Mouse (Mus musculus) left cerebral cortex, adult 9 months (tissue): ENCODE data around the gene Arpc5.
A peak's percentile ranks its signal among the peaks of the same experiment; 100 is the strongest.

Experiments
- DNase-seq, 2 experiments: peaks; one replicate each; pipeline ENCODE4 v3.0.0; 2022; ENCODE audit warnings: low spot score in 2 of 2

Gene Arpc5

DNA sequence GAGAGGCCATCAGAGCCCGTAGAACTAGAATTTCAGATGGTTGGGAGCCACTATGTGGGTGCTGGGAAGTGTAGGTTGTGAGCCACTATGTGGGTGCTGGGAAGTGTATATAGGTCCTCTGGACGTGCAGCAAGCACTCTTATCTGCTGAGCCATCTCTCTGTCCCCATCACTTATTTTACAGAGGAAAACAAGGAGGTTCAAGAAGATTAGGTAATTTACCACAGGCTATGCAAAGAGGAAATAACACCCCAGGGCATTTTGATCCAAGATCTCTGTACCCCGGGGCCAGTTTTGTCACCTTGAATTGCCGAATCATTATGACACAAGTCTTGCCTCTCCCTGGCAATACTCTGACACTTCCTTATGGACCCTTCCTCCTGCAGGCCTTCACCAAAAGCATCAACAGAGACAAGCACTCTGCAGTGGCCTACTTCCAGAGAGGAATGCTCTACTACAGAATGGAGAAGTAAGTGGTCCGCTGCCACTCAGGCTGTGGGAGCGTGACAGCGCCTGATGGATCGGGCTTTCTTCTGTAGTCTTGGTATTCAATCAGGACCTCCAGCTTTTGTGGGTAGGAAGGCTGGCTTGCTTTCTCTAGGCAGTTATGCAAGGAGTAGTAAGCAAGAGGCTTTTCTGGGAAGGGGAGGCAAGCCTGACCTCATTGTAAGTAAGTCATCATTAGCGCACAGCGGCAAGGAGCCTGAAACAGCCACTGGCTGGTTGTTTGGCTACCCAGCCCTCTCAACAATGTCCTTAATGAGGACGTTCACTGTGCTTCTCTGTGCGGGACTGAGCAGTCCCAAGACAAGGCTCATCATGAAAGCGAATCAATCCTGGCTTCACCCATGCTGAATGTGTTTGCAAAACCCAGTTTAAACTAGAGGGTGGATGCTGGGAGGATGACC lies 44.4 kb downstream of the Arpc5 start:
- DNase-seq, result no peak

DNA sequence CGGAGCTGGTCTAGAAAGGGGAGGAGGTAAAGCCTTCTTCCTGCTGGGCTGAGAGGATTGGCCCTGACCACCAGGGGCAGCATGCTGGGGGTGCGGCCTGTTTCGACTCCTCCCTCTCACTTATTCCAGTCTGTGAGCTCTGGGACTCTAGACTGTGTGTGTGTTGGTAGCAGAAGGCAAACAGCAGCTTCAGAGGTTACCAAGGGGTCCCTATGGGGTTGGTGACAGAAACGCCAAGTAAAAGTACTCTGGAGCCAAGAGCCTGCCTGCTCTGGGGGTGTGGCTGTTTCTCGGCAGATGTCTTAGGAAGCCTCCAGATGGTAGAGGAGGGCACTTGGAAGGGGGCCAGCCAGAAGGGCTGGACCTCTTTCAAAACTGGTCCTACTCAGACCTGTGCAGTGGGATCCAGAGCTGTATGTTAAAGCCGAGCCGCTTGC lies 48.9 kb downstream of the Arpc5 start:
- DNase-seq, result no peak

DNA sequence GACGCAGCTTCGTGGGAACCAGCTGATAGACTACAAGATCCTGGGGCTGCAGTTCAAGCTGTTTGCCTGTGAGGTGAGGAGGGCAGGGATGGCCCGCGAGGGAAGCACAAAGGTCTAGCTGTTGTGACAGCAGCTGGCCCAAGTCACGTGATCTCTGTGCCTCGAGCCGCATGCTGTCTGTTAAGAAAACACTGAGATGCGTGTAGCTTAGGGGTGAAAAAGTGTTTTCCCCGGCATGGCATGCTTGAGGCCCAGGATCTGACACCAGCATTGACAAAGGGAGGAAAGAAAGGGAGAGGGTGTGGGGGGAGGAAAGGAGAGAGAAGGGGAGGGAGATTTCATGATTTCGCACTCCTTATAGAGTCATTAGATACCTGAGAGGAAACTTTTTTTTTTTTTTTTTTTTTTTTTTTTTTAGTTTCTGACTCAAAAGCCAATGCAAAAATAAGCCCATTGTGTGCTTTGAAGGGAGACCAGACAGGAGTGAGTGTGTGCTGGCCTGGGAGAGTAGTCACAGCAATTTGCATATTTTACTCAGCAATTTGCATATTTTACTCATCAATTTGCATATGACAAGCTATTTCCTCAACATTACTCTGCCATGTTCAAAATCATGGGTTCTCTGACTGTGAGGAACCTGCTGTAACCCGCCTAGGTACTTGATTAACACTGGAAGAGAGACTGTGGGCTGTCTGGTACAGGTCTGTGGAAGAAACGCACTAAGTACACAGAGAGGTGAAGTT lies 50.9 kb downstream of the Arpc5 start:
- DNase-seq, result no peak

DNA sequence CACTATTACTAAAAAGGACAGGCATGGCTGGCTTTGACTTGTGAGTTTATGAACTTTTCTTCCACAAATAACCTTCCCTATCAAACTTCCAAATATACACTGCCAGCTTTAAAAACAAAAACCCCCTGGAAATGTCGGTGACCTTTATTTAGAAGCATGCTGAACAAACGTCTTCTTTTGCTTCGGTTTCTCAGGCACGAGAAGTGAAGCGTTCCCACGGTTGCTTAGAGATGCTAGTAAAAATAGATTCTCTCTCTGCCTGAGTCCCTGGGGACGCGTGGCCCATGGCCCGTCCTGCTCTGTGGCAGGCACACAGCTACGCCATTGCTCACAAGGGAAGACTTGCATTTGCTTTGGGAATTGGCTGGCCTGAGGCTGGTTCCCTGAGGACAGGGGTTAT lies 51.5 kb downstream of the Arpc5 start:
- DNase-seq, result no peak

DNA sequence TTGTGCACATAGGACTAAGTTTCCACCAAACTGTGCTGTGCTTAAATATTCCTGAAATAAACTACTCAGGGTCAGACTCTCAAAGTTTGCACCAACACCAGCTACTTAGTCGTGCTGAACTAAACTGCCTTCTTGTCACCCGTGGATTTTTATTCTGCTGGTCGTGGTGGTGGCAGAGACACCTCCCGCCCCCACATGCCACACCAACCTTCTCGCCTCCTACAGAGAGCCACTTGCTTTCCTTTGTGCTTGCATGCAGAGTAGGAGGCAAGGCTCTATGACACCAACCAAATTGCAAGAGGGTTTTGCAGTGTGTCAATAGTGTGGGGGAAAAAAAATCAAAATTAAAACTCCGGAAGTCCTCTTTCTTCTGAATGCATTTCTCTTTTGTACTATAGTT lies 53.2 kb downstream of the Arpc5 start:
- DNase-seq, result no peak

DNA sequence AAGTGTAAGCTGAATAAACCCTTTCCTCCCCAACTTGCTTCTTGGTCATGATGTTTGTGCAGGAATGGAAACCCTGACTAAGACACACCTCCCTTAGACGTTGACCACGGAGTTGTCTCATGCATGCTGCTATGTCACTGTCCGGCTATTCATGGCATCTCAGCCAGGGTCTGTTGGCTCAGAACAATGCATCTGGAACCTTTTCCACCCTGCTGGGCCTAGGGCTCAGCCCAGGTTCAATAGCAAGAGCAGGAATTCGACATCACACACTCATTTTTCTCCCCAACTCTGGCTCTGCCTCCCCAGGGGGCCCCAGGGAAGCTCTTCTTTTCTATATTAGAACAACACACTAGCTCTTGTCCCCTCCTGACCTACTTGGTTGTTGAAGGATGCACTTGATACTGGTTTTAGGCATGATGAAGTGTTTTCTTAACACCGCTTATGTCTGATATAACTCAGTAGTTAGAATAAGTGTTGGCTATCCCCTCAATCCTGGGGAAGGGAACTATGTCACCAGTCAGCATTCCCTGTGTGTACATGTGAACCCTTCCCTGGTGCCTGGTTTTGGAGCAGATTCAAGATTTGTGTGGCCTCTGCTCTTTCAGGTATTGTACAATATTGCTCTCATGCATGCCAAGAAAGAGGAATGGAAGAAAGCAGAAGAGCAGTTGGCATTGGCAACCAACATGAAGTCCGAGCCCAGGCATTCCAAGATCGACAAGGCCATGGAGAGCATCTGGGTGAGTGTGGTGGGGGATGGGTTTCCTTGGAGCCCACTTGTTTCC lies 54.8 kb downstream of the Arpc5 start:
- no peak for DNase-seq

DNA sequence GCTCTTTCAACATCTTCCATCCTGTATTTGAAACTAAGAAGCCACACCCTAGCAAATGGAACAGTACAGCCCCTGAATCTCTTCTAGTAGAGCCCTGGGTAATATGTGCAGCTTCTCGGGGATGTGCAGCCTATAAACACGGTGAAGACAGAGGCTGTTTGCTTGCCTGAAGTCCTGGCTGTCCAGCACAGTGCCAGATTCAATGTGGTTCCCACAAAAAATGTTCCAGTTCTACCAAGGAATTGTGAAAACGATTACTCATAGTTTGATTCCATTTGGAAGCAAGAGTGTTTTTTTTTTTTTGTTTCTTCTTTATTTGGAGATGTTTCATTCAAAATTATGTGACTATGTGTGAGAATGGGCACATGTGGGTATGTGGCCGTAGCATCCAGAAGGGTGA lies 55.4 kb downstream of the Arpc5 start:
- peak in 1 of 2 experiments; percentile 29 for DNase-seq

DNA sequence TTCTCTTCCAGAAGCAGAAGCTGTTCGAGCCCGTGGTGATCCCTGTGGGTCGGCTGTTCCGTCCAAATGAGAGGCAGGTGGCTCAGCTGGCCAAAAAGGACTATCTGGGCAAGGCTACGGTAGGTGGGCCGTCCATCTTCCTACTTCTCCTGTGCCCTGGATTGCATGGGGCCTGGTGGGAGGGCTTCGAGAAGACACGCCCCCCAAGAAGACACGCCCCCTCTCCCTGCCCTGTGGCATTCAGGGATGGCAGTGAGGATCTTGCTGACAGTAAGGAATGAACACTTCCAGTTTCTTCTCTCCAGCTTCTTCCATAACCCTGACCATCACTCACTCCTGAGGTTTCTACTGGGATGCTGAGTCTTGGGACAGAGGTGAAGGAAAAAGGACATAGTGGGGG lies 57.9 kb downstream of the Arpc5 start:
- no peak for DNase-seq
